Mouse (Mus musculus) lung, embryonic 15.5 days (tissue): ENCODE results near the gene Blmh. TPM values are rescaled to one million over a fixed set of nuclear protein-coding genes. Genes with fewer than 3 reads are reported as not detected.

Source experiments
- ATAC-seq: fragments of 200-750 bp; cut with Nextera tagmentation; 2 replicates; pipeline ENCODE4 v1.8.0; 2017; ENCODE audit warnings: moderate number of reproducible peaks, borderline replicate concordance; ENCODE audit not compliant: low FRiP score, low TSS enrichment; ENCODE audit errors: extremely low read depth
- H3K27ac ChIP-seq: fragments of 300-500 bp; sonication (generic); 2 replicates; pipeline ENCODE4 v1.5.1; 2015; ENCODE audit warnings: moderate library complexity, mild to moderate bottlenecking, inconsistent platforms
- H3K27me3 ChIP-seq: fragments of 300-500 bp; sonication (generic); 2 replicates; pipeline ENCODE4 v1.6.1; 2015; ENCODE audit warnings: inconsistent platforms
- H3K36me3 ChIP-seq: fragments of 300-500 bp; sonication (generic); 2 replicates; pipeline ENCODE4 v1.6.1; 2015; ENCODE audit warnings: inconsistent platforms
- H3K4me1 ChIP-seq: fragments of 300-500 bp; sonication (generic); 2 replicates; pipeline ENCODE4 v1.6.1; 2015; ENCODE audit warnings: inconsistent platforms
- H3K4me2 ChIP-seq: fragments of 300-500 bp; sonication (generic); 2 replicates; pipeline ENCODE4 v1.6.1; 2015; ENCODE audit warnings: inconsistent platforms, mild to moderate bottlenecking, moderate library complexity
- H3K4me3 ChIP-seq: fragments of 300-500 bp; sonication (generic); 2 replicates; pipeline ENCODE4 v1.5.1; 2015; ENCODE audit warnings: mild to moderate bottlenecking, inconsistent platforms
- H3K9ac ChIP-seq: fragments of 300-500 bp; sonication (generic); 2 replicates; pipeline ENCODE4 v1.6.1; 2015; ENCODE audit warnings: inconsistent platforms
- H3K9me3 ChIP-seq: fragments of 300-500 bp; sonication (generic); 2 replicates; pipeline ENCODE4 v1.6.1; 2016; ENCODE audit warnings: inconsistent platforms
- WGBS: fragments of 180-500 bp; shearing (Covaris S2); methylation state at CpG from one replicate; pipeline ENCODE4 v1.1.7; 2015; 5-methylcytosine and 5-hydroxymethylcytosine counted together
- polyA plus RNA-seq: library from polyadenylated mRNA; unstranded; fragments of >200 nt; fragmentation: Nextera tagmentation; extraction: Ambion mirVana; gene quantifications from 2 replicates; pipeline ENCODE4 v1.2.1, GENCODE M21; 2015

Gene Blmh
- polyA plus RNA-seq, 1 experiment from 2014 or later = 179 TPM

DNA sequence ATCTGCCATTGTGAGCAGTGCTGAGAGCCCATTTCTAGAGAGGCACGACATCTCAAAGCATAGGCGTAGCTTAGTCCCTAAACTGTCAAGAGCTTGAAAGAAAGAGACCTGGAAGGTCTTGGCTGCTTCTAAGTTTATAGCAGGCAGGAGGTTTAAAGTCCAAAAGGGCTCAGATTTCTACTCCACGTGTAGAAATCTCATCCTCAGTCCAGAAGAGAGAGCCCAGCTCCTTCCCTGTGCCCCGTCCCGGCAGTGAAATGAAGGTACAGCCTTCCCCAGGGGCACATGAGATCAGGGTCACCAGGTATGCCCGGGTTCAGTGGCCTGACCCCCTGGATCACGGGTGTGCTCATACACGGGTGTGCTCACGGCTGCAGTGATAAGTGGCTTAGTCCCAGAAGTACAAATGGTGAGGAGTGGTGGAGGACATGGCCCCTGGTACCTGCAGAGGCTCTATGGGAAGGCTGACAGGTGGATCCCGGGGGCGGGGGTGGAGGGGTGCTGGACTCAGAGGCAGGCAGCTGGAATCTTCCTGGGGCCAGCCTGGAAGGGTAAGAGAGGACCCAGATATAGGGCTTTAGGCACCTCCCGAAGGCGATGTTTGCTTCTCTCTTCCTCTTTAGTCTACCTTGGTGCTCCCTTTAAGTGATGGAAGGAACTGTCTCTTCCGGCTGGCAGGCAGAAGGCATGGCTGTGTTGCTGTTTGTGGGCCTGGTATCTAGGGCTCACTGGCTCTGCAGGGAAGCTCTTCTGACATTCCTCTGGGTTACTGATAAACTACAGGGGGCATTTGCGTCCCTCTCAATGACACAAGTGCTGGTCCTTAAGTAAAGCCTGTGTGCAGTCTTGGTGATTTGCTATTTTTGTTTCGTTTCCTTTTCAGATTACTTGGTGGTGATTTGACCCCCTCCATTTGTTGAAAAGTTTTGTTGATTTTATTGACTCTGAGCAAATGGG is 84.7 kb downstream of the Blmh start:
- no peak overlapping the region for H3K9ac ChIP-seq
- H3K36me3 ChIP-seq = no peaks in the 10 kb centered on the region
- peaks cover 8% of the 10 kb centered on the region; the same call in 1 of the 2 replicates for H3K27me3 ChIP-seq
- ATAC-seq = no peak
- no peaks in the 10 kb centered on the region for H3K9me3 ChIP-seq
- WGBS = 61% methylated on average over 16 of the region's 16 CpGs
- no peak overlapping the region for H3K27ac ChIP-seq
- H3K4me3 ChIP-seq = no peak overlapping the region
- H3K4me1 ChIP-seq = no peaks in the 10 kb centered on the region
- no peak overlapping the region for H3K4me2 ChIP-seq

DNA sequence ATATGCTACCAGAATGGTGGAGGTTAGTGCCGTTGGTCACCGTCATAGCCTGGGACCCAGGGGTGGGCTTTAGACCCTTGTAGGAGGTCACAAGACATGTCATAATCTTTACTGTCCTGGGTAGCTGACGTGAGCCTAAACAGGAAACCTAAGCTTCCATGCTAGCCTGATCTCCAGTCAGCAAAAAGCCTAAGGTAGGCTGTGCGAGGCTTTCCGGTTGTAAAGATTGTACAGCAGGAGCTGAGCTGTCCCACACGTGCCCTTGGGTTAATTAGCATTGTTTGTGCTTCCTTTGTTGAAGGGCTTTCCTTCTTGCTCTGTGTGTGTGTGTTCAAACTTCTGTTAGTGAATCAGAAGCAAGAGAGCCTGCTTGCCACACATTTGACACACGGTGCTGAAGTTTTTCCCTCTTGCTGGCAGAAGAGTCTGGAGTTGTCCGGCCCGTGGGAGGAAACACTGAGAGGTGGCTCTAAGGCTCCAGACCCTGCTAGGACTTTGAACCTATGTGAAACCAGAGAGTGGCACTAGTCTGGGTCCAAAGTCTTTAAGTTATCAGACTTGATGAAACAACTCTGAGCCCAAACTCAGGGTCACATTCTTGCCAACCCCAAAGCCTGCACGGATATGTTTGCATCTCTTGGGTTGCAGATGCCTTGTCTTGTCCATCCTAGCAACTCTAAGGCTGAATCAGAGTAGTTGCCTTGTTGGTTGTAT is 86.3 kb downstream of the Blmh start:
- H3K4me3 ChIP-seq = no peak overlapping the region
- H3K27me3 ChIP-seq = peaks cover 8% of the 10 kb centered on the region; the same call in 1 of the 2 replicates
- H3K27ac ChIP-seq = no peak overlapping the region
- ATAC-seq = no peak
- no peaks in the 10 kb centered on the region for H3K4me1 ChIP-seq
- no peak overlapping the region for H3K4me2 ChIP-seq
- H3K9ac ChIP-seq = no peak overlapping the region
- WGBS = 73% methylated on average over 10 of the region's 10 CpGs
- H3K9me3 ChIP-seq = no peaks in the 10 kb centered on the region
- no peaks in the 10 kb centered on the region for H3K36me3 ChIP-seq

DNA sequence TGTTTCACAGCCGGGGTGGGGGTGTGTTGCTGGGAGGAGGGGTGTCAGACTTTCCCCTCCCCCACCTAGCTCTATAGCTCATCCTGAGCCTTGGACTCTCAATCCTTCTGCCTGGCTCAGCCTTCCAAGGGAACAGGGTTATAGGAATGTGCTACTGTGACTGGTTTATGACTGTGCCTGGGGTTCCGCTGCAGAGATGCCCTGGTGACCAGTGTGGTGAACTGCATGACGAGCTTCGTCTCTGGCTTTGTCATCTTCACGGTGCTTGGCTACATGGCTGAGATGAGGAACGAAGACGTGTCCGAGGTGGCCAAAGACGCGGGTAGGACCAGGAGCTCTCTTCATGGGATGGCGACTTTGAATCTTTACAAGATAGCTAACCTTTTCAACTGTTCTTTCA is 93.4 kb downstream of the Blmh start:
- whole genome bisulfite sequencing = 84% methylated on average over 11 of the region's 11 CpGs
- H3K4me3 ChIP-seq = no peak overlapping the region
- no peak overlapping the region for H3K4me2 ChIP-seq
- no peaks in the 10 kb centered on the region for H3K4me1 ChIP-seq
- H3K27me3 ChIP-seq = no peaks in the 10 kb centered on the region
- no peaks in the 10 kb centered on the region for H3K36me3 ChIP-seq
- H3K9ac ChIP-seq = no peak overlapping the region
- no peak for ATAC-seq
- no peak overlapping the region for H3K27ac ChIP-seq
- H3K9me3 ChIP-seq = no peaks in the 10 kb centered on the region

DNA sequence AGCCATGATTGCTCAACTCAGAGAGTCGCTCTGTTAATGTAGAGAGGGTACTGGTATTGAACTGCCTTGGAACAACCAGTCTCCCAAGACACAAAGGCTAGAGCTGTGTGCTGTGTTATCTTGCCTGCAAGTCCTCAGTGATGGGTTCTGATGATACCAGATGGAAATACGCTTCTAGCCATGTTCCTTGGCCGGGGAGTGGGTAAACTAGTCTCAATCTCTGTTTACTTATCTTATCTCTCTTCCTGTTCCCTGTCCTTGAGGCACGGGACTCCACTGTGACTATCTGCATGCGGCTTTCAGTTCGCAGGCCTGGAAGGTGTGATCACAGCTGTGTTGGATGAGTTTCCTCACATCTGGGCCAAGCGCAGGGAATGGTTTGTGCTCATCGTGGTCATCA is 94.9 kb downstream of the Blmh start:
- no peak for ATAC-seq
- Histone ChIP-seq H3K27ac (no peak overlapping the region), H3K36me3 (no peaks in the 10 kb centered on the region), H3K4me2 (no peak overlapping the region), H3K9ac (no peak overlapping the region), H3K4me1 (no peaks in the 10 kb centered on the region), H3K27me3 (no peaks in the 10 kb centered on the region), H3K4me3 (no peak overlapping the region), H3K9me3 (no peaks in the 10 kb centered on the region)
- WGBS = 18% methylated on average over 8 of the region's 8 CpGs

DNA sequence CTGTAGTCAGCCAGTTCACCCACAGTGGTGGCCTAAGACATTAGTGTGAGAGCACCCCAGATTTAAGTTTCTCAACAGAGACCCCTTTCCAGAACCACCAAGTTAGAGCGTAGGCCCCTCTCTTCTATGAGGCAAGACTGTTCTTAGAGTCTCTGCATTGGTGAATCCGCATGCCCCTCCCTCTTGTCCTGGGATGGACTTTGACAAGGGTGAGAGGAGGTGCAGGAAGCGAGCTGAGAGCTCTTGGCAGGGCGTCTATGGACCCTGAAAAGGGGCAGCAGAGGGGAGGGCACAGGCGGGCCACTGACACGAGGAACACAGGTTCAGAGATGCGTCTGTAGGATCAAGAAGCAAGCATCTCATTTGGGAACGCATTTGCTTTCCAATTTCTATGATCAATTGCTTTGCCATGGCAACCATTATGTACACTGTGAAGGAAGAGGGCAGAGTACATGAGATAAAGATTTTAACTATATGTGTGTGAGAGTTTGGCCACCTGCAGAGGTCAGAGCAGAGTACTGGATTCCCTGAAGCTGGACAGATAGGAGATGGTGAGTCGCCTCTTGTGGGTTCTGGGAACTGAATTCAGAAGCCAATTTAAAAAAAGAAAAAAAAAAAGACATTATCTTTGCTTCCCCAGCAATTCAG is 97.3 kb downstream of the Blmh start:
- Histone ChIP-seq H3K36me3 (no peaks in the 10 kb centered on the region), H3K9me3 (no peaks in the 10 kb centered on the region), H3K4me2 (no peak overlapping the region), H3K4me3 (no peak overlapping the region), H3K4me1 (no peaks in the 10 kb centered on the region), H3K27ac (no peak overlapping the region), H3K9ac (no peak overlapping the region), H3K27me3 (no peaks in the 10 kb centered on the region)
- ATAC-seq = no peak
- WGBS = 47% methylated on average over 9 of the region's 9 CpGs

DNA sequence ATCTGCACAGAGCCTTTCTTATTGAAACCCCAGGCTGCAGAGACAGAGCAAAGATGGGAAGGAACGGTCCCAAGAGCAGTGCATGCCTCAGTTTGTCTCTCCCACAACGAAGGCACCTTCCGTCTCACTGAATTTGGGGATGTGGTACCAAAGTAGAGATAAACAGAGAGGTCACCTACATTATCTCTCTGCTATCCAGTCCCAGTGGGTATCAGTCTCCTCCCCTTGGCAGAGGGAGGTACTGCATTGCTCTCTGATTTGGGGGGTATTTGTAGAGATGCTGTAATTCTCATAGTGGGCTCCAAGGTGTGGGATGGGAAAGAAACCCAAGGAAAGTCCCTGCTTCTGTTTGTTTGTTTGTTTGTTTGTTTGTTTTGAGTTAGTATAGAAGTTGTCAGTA is 102.0 kb downstream of the Blmh start:
- Histone ChIP-seq H3K36me3 (no peaks in the 10 kb centered on the region), H3K9ac (no peak overlapping the region), H3K4me2 (no peak overlapping the region), H3K27me3 (no peaks in the 10 kb centered on the region), H3K4me3 (no peak overlapping the region), H3K27ac (no peak overlapping the region), H3K4me1 (no peaks in the 10 kb centered on the region), H3K9me3 (no peaks in the 10 kb centered on the region)
- 54% methylated on average over 3 of the region's 3 CpGs for WGBS
- ATAC-seq = no peak

DNA sequence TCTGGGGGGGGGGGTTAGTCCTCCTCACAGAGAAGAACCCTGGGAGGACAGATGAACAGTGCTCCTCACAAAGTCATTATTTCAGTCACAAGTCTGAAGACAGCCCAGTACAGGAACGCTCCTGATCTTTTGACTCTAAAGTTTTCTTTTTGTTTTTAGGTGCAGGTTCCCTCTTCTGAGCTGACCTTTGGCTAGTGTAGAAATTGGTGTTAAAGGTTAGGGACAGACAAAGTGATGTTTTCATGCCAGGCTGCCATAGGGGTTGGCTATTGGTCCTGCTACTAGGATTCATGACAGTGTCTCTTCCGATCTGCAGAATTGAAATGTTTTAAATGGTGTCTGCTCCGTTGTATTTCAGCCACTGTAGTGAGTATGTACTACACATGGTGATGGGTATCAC is 103.5 kb downstream of the Blmh start:
- ATAC-seq = no peak
- Histone ChIP-seq H3K27ac (no peak overlapping the region), H3K4me2 (no peak overlapping the region), H3K9me3 (no peaks in the 10 kb centered on the region), H3K36me3 (no peaks in the 10 kb centered on the region), H3K9ac (no peak overlapping the region), H3K4me1 (no peaks in the 10 kb centered on the region), H3K27me3 (no peaks in the 10 kb centered on the region), H3K4me3 (no peak overlapping the region)
- WGBS = 83% methylated on average over 3 of the region's 3 CpGs

DNA sequence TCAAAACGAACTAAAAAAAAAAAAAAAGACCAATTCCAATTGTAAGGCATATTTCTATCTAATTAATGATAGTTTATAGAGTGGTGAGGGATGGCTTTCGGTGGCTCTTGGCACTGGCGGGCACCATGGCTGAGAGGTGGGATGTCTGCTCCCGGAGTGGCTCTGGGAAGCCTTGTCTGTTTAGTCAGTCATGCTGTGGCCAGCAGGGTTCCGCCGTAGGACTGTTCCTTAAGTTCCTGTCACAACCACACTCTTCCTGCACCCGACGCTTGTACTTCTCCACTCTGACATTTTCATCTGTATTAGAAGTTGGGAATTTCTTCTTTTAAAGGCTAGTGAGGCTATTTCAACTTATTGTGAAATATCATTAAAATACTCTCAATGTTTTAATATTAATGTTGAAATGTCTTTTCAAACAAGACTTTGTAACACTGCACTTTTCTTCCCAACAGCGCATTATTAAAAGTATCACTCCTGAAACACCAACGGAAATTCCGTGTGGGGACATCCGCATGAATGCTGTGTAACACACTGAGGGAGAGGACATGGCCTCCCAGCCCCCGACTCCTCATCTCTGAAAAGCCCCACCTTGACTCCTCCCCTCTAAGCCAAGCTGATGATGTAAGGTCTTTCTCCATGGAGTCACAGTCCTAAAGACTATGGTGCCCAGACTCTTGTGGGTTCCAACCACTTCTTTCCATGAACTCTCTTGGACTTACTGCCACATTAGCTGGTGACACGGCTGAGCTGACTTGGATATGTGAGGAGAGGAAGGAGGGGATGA is 106.7 kb downstream of the Blmh start:
- 74% methylated on average over 14 of the region's 14 CpGs for WGBS
- Histone ChIP-seq H3K4me2 (no peak overlapping the region), H3K9me3 (no peaks in the 10 kb centered on the region), H3K4me1 (no peaks in the 10 kb centered on the region), H3K36me3 (no peaks in the 10 kb centered on the region), H3K27me3 (no peaks in the 10 kb centered on the region), H3K27ac (no peak overlapping the region), H3K9ac (no peak overlapping the region), H3K4me3 (no peak overlapping the region)
- ATAC-seq = no peak

Other genes with a start within 250 kb of the Blmh start
- 0.47 and 0.67 TPM in 2 replicates for gene Trarg1, start 245.0 kb upstream of the Blmh start, polyA plus RNA-seq
- 24.1 and 26.6 TPM in 2 replicates for gene Gosr1, start 161.2 kb upstream of the Blmh start, polyA plus RNA-seq
- gene Cpd, start 77.8 kb upstream of the Blmh start, polyA plus RNA-seq = 18.4 and 18.7 TPM in 2 replicates
- gene Tmigd1, start 22.6 kb upstream of the Blmh start, polyA plus RNA-seq = 0.14 and 0.24 TPM in 2 replicates
- gene Slc6a4, start 73.8 kb downstream of the Blmh start, polyA plus RNA-seq = 1.8 and 2.0 TPM in 2 replicates
- 52.8 and 53.6 TPM in 2 replicates for gene Nsrp1, start 153.6 kb downstream of the Blmh start, polyA plus RNA-seq